Mouse (Mus musculus) kidney, adult 2 months (tissue): ENCODE results near the gene Setd2.

ENCODE experiments used
- CTCF ChIP-seq: fragments of 200-500 bp; conservative IDR thresholded peaks from 2 replicates; pipeline ENCODE4 v1.5.1; 2011; ENCODE audit warnings: low read depth, mild to moderate bottlenecking, control low read depth, low read length, moderate library complexity, mixed read lengths; ENCODE audit not compliant: insufficient read depth, insufficient read length
- POLR2A ChIP-seq: fragments of 200-500 bp; IDR thresholded peaks from one replicate; pipeline ENCODE4 v1.6.1; 2011; ENCODE audit warnings: low read depth, low read length, control low read depth

GRCm38 (mm10) chr9:110649775-110650174 is 117.4 kb downstream of the Setd2 start:
- TF ChIP-seq POLR2A (no peak), CTCF (no peak)
